Mouse (Mus musculus): ENCODE measurements at regions not wholly inside any gene's neighbourhood (a gene's known extent, or its start where the extent isn't known, plus 50 kb on each side); places are given as distances from the start of the nearest gene placed in this dataset.

DNA sequence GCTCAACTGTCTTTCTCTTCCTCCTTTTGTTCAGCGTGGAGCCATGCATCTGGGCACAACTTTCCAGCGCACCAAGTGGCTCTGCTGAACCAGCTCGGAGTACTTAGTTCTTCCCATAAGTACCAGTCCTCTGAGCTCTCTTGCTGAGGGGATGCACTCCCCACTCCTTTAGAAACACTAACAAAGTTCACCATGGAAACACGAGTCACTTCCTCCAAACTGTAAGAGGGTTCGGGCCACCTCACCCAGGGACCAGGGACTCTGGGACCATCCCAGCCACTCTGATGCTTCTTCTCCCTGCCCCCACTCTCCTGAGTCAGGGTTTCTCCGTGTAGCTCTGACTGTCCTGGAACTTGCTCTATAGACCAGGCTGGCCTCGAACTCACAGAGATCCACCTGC lies 107.0 kb upstream of the 1700021F07Rik start:
- DNase-seq (ENCODE audit: low spot score in 2 of 2) = no peak

DNA sequence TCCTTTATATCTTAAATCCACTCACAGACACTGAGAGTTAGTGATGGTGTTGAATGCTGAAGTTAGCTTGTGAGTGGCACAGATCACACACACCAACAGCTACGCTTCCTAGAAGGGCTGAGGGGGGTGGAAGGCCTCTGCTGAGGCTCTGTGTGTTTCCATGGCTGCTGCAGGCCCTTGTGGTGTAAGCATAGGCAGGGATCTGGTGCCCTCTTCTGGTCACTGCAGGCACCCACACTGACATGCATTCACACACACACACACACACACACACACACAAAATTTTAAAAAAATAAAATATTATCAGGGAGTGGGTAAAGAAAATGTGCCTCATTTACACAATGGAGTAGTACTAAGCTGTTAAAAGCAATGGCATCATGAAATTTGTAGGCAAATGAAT lies 105.5 kb upstream of the 1700021F07Rik start:
- DNase-seq (ENCODE audit: low spot score in 2 of 2) = no peak

GRCm38 (mm10) chr2:173418951-173419350 lies 103.4 kb upstream of the 1700021F07Rik start:
- peak in 1 of 2 experiments; percentile 23 for DNase-seq (ENCODE audit: low spot score in 2 of 2)

- no peak for DNase-seq (ENCODE audit: low spot score in 2 of 2)
Observed at GRCm38 (mm10) chr2:173419972-173420391, 102.4 kb upstream of the 1700021F07Rik start.

DNA sequence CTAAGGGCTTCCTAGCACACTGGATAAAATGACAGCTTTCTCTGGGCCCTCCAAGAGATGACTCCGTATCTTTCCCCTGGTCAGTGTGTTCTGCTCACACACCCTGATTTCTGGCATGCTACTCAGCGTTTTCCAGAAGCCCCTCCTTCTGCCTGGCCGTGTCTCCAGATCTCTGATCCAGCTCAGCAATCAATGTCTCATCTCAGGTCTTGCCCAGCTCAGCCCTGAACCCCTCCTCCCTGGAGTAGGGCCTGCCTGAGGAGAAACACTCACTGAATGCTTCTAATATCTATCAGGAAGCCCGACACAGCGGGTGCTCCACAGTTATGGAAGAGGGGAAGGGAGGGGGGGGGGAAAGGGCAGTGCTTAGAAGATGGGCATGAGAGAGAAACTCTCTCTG lies 101.9 kb upstream of the 1700021F07Rik start:
- DNase-seq (ENCODE audit: low spot score in 2 of 2) = no peak

DNA sequence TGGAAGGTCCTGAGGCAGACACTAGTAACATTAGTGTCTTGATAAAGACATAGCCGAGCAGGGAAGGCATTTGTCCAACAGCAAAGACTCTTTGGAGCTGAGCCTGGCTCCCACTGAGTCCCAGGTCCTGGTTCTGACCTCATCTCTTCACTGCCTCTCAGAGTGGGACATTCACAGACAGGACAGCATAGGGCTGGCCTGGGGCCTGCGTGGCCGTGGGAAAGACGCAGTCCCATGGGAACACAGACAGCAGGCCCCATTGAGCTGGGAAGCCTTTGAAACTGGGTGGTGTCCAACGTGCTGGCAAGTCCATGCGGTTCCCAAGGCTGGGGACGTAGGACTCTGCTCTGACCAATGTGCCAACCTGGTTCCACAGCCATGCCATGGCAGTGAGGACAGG lies 97.5 kb upstream of the 1700021F07Rik start:
- no peak for DNase-seq (ENCODE audit: low spot score in 2 of 2)

DNA sequence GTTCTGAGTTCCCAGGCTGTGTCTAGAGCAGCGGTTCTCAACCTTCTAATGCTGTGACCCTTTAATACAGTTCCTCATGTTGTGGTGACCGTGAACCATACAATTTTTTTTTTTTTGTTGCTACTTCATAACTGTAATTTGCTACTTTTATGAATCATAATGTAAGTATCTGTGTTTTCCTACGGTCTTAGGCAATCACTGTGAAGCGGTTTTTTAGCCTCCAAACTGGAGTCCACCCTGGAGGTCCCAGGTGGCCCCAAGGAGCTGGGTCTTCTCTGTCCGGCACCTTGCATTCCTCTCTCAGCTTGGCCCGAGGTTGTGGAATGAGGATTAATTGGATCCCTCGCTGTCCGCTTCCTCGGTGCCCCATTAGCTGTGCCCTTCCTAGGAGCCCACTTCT lies 96.6 kb upstream of the 1700021F07Rik start:
- DNase-seq (ENCODE audit: low spot score in 2 of 2) = no peak

DNA sequence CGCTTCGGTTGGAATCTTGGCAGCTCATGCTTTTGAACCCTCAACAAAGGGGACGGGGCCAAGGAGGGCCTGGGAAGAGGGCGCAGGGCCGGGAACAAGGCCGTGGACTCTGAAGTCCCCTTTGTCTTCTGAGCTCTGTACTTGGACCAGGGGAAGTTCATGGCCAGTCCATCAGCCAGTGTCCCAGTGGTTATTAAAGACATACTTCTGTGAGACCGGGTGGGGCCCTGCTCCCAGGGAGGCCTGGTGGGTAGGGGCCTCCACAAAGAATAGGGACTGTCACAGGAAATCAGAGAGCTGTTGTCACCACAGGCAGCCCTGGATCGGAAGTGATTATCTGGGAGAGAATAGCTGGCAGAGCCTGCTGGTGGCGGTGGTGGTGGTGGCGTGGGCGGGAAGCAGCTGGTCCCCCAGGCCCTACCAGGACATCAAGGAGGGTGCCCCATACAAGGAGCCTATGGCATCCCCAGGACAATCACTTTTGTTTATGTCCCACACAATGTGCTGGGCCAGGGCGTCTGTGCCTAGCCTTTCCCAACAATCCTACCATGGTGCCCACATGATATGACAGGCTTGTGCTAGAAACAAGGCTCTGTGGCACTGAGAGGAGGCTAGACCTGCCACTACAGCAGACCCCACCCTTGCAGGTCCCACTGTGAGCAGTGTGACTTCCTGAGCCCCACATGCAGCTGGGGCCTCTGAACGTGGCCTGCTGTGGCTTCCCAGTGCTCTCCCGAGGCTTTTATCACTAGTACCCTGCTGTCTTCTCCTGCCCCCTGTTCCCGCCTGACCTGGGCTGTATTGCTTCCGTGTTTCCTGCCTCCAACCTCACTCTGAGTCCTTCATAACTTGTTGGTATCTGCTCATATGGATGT lies 96.0 kb upstream of the 1700021F07Rik start:
- DNase-seq (ENCODE audit: low spot score in 2 of 2) = no peak

GRCm38 (mm10) chr2:173427888-173428450 lies 94.4 kb upstream of the 1700021F07Rik start:
- no peak for DNase-seq (ENCODE audit: low spot score in 2 of 2)

DNA sequence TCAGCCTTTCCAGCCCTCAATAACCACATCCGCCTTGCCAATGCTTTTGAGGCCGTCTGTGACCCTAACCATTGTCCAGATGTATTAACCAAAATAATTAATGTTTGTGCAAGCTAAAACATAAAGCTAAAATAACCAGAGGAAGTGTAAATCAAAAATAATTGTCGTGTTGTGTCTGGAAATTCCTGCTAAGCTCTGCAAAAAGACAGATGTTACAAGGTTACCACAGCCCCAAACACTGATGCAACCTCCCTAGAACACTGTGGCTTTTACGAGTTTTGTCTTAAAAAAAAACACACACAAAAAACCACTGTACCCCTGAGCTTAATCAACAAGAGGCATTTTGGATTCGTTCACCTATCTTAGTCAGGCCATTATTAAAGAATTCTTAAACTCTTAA lies 90.5 kb upstream of the 1700021F07Rik start:
- no peak for DNase-seq (ENCODE audit: low spot score in 2 of 2)

DNA sequence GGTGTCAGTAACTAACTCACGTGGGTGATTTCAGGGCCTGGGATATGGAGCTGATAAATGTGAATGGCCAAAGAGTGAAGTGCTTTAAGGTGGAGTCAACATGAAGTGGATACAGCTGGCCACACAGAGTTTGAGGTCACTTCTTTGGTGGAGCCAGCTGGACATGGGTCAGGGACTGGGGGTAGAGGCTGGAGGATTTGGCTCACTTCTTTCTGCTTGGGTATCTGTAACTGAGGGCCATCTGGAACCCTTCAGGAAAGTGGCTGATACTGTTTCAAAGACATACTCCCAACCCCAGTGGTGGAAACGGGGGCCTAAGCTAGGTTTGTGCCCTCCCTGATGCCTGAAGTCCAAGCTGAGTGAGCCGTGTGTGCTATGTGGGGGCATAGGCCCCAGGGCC lies 90.1 kb upstream of the 1700021F07Rik start:
- no peak for DNase-seq (ENCODE audit: low spot score in 2 of 2)

DNA sequence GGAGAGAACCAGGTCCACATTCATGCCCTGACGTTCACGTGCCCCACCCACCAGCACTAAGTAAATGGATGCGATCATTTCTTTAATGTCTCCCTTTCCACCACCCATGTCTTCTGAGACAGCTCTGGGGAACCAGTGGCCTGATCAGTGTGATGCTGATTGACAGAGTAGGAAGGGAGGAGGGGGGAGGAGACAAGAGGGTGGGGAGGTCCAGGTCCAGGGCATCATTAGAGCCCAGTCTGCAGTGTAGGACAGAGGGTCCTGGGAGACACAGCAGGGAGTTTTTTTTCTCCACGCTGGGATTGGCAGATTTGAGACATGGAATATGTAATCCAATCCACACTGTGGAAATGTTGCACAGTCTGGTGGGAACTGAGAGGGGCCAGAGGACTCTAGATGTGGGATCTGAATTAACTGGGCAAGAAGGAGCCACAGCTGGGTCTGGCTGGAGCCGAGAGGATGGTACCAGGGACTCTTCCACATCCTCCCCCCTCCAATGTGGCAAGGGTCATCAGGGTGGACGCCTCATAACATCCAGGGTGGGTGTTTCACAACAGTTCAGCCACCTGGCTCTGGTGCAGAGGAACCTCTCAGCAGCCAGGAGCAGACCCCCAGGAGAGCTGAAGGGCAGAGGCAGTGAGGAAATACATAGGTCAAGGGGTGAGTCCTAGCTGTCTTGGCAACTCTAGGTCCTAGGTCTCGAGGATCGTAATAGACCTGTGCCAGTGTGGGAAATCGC lies 89.3 kb upstream of the 1700021F07Rik start:
- DNase-seq (ENCODE audit: low spot score in 2 of 2) = no peak

GRCm38 (mm10) chr2:173436580-173436979 lies 85.8 kb upstream of the 1700021F07Rik start:
- no peak for DNase-seq (ENCODE audit: low spot score in 2 of 2)

GRCm38 (mm10) chr2:173439031-173439430 lies 83.4 kb upstream of the 1700021F07Rik start:
- DNase-seq (ENCODE audit: low spot score in 2 of 2) = no peak

- DNase-seq (ENCODE audit: low spot score in 2 of 2) = no peak
Observed at GRCm38 (mm10) chr2:173442056-173442455, 80.3 kb upstream of the 1700021F07Rik start.

GRCm38 (mm10) chr2:173443262-173443661 lies 79.1 kb upstream of the 1700021F07Rik start:
- no peak for DNase-seq (ENCODE audit: low spot score in 2 of 2)

DNA sequence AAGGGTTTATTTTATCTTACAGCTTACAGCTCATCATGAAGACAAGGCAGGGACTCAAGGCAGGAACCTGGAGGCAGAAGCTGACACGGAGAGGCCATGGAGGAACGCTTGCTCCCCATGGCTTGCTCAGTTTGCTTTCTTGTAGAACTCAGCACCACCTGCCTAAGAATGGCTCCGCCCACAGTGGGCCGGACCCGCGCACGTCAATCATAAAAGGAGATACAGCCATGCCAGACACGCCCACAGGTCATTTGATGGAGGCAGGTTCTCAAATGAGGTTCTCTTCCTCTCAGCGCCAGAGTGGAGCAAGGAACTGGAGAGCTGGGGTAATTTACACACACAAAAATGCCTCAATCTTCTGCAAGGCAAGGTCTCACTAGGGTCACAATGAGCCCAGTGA lies 78.0 kb upstream of the 1700021F07Rik start:
- no peak for DNase-seq (ENCODE audit: low spot score in 2 of 2)

DNA sequence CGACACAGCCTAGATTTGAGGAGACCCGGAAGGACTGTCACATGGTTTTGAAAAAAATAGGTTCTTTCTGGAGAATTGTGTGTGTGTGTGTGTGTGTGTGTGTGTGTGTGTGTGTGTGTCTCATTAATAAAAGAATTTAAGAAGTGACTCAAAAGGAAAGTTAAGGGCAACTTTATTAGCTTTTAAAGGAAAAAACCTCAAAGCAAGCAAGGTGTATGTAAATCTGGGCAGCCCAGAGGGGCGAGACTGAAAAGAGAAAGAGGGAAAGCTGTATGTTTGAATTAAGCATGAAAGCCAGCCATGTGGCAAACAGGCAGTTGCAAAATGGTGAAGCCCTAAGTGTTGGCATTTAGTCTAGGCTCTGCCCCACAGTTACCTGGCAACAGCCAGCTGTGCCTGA lies 77.3 kb upstream of the 1700021F07Rik start:
- DNase-seq (ENCODE audit: low spot score in 2 of 2) = no peak

DNA sequence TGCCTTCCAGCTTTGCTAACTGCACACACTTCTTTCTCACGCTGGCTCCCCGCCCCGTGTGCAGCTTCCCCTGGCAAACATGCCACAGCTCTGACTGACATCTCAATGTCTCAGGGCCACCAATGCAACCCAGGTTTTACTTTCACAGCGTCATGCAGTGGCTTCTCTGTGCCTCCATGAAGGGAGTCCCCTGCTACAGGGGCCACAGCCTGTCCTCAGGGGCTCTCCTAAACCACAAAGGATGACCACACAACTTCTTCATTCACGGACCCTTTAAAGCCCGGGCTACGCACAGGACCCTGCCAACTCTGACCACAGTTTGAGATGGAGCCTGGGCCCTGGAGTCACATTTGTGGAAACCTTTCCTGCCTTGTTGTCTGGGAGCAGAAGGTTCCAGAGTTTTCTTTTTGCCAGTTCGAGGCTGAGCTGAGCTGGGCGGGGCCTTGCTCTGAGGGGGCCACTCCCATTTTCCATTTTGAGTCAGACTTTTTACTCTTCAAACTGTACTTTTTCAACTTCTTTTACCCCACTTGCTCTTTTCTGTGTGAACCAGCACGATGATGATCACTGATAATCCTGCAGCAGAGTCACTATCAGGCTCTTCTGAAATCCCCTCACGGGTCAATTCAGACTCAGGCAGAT lies 73.7 kb upstream of the 1700021F07Rik start:
- DNase-seq (ENCODE audit: low spot score in 2 of 2) = no peak

DNA sequence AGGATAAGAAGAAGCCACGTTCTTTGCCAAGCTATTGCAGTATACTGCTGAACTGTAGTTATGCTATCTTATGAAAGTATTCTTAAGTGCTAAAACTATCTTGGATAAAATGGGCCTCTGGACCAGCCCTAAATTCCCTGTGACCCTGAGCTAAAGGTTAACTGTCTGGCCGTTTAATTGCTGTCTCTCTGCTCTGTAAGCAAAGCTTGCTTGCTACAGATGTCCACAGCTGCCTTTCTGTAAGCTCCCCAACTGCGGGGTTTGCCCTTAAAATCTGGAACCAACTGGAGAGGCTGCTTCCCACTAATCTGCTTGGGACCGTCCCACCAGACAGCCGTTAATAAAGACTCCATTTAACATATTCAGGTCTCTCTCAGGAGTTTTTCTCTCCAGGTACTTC lies 73.2 kb upstream of the 1700021F07Rik start:
- DNase-seq (ENCODE audit: low spot score in 2 of 2) = no peak

DNA sequence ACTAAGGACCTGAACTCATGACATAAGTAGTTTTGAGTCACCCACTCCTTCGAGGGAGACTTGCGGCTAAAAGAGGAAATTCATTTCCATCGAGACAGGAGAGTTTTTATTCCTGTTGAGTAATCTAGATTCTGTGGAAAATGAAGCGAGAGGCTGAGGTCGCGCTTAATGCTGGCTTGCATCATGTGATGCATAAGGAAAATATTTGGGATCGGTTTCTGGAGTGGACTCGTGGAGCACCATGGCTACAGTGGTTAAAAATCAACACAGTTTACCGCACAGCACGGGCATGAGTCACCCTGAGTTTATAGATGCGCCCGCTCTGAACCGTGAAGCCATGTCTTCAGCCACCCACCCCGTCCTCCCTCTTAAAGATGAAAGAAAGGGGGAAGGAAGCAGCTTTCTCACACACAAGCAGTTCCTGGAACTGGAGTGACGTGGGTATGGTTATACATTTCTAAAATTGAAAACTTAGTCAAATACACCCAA lies 70.3 kb upstream of the 1700021F07Rik start:
- peak in 1 of 2 experiments; percentile 13 for DNase-seq (ENCODE audit: low spot score in 2 of 2)
